Mouse (Mus musculus) bone marrow macrophage, adult 2 months (primary cell): ENCODE results near the gene Lin7c.

Experiments used
- CTCF ChIP-seq: IDR thresholded peaks from 2 replicates; pipeline ENCODE4 v1.5.1; 2012; ENCODE audit warnings: low read depth, mild to moderate bottlenecking, low read length, moderate library complexity
- POLR2A ChIP-seq: IDR thresholded peaks from 2 replicates; pipeline ENCODE4 v1.6.1; 2012; ENCODE audit warnings: mild to moderate bottlenecking, low read depth, low read length, borderline replicate concordance

DNA sequence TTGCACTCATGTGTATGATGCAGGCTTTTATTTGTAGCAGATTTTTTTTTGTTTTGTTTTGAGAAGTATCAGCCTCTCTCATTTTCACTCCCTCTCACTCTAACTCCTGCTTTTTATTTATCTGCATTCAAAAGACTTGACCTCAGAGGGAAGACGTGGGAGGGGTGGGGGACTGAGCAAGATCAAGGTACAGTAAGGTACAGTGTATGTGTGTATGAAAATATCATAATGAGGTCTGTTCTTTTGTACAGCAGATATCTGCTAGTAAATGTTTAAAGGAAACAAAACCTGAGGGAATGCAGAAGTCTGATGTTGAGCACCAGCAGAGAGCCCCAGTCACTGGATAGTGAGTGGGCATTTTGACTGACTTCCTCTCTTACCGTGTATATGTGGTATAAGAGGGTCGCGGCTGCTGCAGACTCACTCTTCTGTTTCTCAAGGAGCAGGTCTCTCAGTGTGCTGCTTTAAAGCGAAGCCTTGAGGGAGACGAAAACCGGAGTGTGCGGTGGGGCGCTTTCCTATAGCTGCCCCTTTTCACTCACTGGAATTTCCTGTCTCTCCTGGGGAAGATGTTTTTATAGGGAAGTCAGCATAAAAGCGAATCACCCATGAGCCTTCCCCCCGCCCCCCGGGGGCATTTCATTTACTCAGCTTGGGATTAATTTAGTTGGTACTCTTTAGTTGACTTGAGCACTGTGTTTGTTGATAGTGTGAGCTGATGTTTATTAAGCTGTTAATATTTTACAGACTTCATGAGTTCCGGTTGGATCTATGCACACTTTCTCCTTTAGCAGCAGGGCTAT, 41.5 kb downstream of the Lin7c start:
- TF ChIP-seq CTCF (no peak), POLR2A (no peak)
